Mouse (Mus musculus) myocyte (in vitro differentiated cells): ENCODE measurements around the gene Polr1e.

Source experiments
- E2F4 ChIP-seq: IDR thresholded peaks from one replicate; pipeline ENCODE4 v1.6.1; 2011; ENCODE audit warnings: mild to moderate bottlenecking, control low read depth, moderate library complexity; ENCODE audit not compliant: insufficient read depth
- MAX ChIP-seq: IDR thresholded peaks from one replicate; pipeline ENCODE4 v1.6.1; 2011; ENCODE audit warnings: low read depth, mild to moderate bottlenecking, control low read depth
- MYOD1 ChIP-seq, 3 experiments: IDR thresholded peaks; one replicate each; pipeline ENCODE4 v1.6.1; 2011; ENCODE audit warnings: control low read depth in 2 of 3, low read depth in 2 of 3, mild to moderate bottlenecking in 2 of 3, moderate library complexity in 1 of 3; ENCODE audit not compliant: insufficient read length in 2 of 3, control insufficient read depth in 1 of 3
- MYOG ChIP-seq, 3 experiments: IDR thresholded peaks; one replicate each; pipeline ENCODE4 v1.6.1; 2011; ENCODE audit warnings: control low read depth in 2 of 3, low read depth in 2 of 3, mild to moderate bottlenecking in 2 of 3; ENCODE audit not compliant: insufficient read length in 2 of 3, control insufficient read depth in 1 of 3, insufficient read depth in 1 of 3
- POLR2A ChIP-seq: IDR thresholded peaks from one replicate; pipeline ENCODE4 v1.6.1; 2011; ENCODE audit warnings: low read depth, mild to moderate bottlenecking, control low read depth, moderate library complexity; ENCODE audit not compliant: insufficient read length
- POLR2AphosphoS2 ChIP-seq: IDR thresholded peaks from one replicate; pipeline ENCODE4 v1.6.1; 2011; ENCODE audit warnings: low read depth, control low read depth; ENCODE audit not compliant: insufficient read length
- REST ChIP-seq: IDR thresholded peaks from one replicate; pipeline ENCODE4 v1.6.1; 2011; ENCODE audit warnings: mild to moderate bottlenecking, control low read depth, moderate library complexity; ENCODE audit not compliant: insufficient read depth, insufficient read length
- SRF ChIP-seq: IDR thresholded peaks from one replicate; pipeline ENCODE4 v1.6.1; 2011; ENCODE audit warnings: low read depth; ENCODE audit not compliant: control insufficient read depth, insufficient read length
- TCF3 ChIP-seq: IDR thresholded peaks from one replicate; pipeline ENCODE4 v1.6.1; 2011; ENCODE audit warnings: low read depth, control low read depth; ENCODE audit not compliant: insufficient read length
- USF1 ChIP-seq: IDR thresholded peaks from one replicate; pipeline ENCODE4 v1.6.1; 2011; ENCODE audit warnings: low read depth, mild to moderate bottlenecking, control low read depth, moderate library complexity

DNA sequence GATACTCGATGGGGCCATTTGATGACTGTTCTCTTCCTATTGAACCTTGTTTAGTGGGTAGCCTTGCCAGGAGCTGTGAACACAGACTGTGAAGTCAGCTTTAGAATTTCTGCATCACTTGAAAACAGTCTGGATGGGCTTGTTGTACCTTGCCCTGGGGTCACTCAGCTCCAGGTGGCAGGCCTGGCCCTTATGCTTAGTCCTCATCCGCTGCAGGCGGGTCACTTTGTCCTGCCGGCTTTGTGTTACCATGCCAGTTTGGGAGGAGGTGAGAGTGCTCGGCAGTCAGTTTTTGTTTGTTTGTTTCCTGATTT is 36.5 kb upstream of the Polr1e start:
- TF ChIP-seq POLR2A (no peak), USF1 (no peak), REST (no peak), E2F4 (no peak), POLR2AphosphoS2 (no peak), MAX (no peak), MYOG (IDR thresholded peaks at IDR 0.05; ENCODE audit: control insufficient read depth in 1 of 3, insufficient read depth in 1 of 3, insufficient read length in 2 of 3, low read depth in 2 of 3) (no peak), TCF3 (no peak), MYOD1 (IDR thresholded peaks at IDR 0.05; ENCODE audit: control insufficient read depth in 1 of 3, insufficient read length in 2 of 3, low read depth in 2 of 3) (no peak), SRF (no peak)
